Mouse (Mus musculus) B cell, adult (primary cell): ENCODE data around the gene Hunk. TPM values are rescaled to one million over a fixed set of nuclear protein-coding genes. Genes with fewer than 3 reads are reported as not detected.

Source experiments
- total RNA-seq: library from RNA; stranded (reverse); gene quantifications from 4 replicates; pipeline ENCODE4 v1.2.4, GENCODE M21; 2023; ENCODE audit not compliant: inconsistent age

Hunk gene
- total RNA-seq: not detected in 4 replicates

GRCm38 (mm10) chr16:90385688-90386513, at the start of gene Hunk:
Gene Hunk, plus strand, starts transcription at chr16:90386013.

Other genes starting within 250 kb of the Hunk start
- 1.3 to 2.4 TPM (median 1.8 TPM) in 4 replicates for gene Tiam1, start 242.2 kb upstream of the Hunk start, total RNA-seq
- 197 to 213 TPM (median 203 TPM) in 4 replicates for gene Sod1, start 165.3 kb upstream of the Hunk start, total RNA-seq
- 119 to 132 TPM (median 128 TPM) in 4 replicates for gene Scaf4, start 101.5 kb upstream of the Hunk start, total RNA-seq